Mouse (Mus musculus) brain, adult 2 months (tissue): ENCODE data around the gene Gm5678.
A peak's percentile ranks its signal among the peaks of the same experiment; 100 is the strongest.

ENCODE experiments used
- DNase-seq: peaks from one replicate; pipeline ENCODE4 v3.0.0; 2011; ENCODE audit warnings: low read depth, low spot score

Gm5678 gene

GRCm38 (mm10) chr16:93627761-93628400 is at the start of gene Gm5678:
Gene Gm5678 (plus strand): TSS chr16:93628097.
- peak; percentile 69 for DNase-seq

- DNase-seq, result no peak
Measured at GRCm38 (mm10) chr16:93578346-93579005, 49.4 kb upstream of the Gm5678 start.

- no peak for DNase-seq
Measured at GRCm38 (mm10) chr16:93581125-93581524, 46.8 kb upstream of the Gm5678 start.

GRCm38 (mm10) chr16:93584976-93585702 is 42.8 kb upstream of the Gm5678 start:
- peak; percentile 46 for DNase-seq

- no peak for DNase-seq
Measured at GRCm38 (mm10) chr16:93585703-93586205, 42.1 kb upstream of the Gm5678 start.

- DNase-seq, result no peak
Measured at GRCm38 (mm10) chr16:93586382-93586781, 41.5 kb upstream of the Gm5678 start.

- DNase-seq, result no peak
Measured at GRCm38 (mm10) chr16:93588281-93588680, 39.6 kb upstream of the Gm5678 start.

GRCm38 (mm10) chr16:93590915-93591314 is 37.0 kb upstream of the Gm5678 start:
- no peak for DNase-seq

GRCm38 (mm10) chr16:93591450-93592430 is 36.2 kb upstream of the Gm5678 start:
- DNase-seq, result no peak

- DNase-seq, result no peak
Measured at GRCm38 (mm10) chr16:93592711-93593110, 35.2 kb upstream of the Gm5678 start.

GRCm38 (mm10) chr16:93593406-93593805 is 34.5 kb upstream of the Gm5678 start:
- no peak for DNase-seq

- DNase-seq, result no peak
Measured at GRCm38 (mm10) chr16:93594448-93594847, 33.4 kb upstream of the Gm5678 start.

GRCm38 (mm10) chr16:93595766-93596165 is 32.1 kb upstream of the Gm5678 start:
- no peak for DNase-seq

GRCm38 (mm10) chr16:93596807-93597206 is 31.1 kb upstream of the Gm5678 start:
- DNase-seq, result no peak

GRCm38 (mm10) chr16:93597551-93597950 is 30.3 kb upstream of the Gm5678 start:
- DNase-seq, result no peak

GRCm38 (mm10) chr16:93599461-93599860 is 28.4 kb upstream of the Gm5678 start:
- DNase-seq, result no peak

GRCm38 (mm10) chr16:93603439-93604212 is 24.3 kb upstream of the Gm5678 start, which contains the start of gene Setd4:
Gene Setd4 (minus strand): TSS chr16:93604063.
- peak; percentile 98 for DNase-seq

GRCm38 (mm10) chr16:93604481-93604969 is 23.4 kb upstream of the Gm5678 start:
- peak; percentile 86 for DNase-seq

- DNase-seq, result no peak
Measured at GRCm38 (mm10) chr16:93605553-93605952, 22.3 kb upstream of the Gm5678 start, which contains the start of gene Cbr1. Gene Cbr1 (plus strand): TSS chr16:93605853.

GRCm38 (mm10) chr16:93606146-93606545 is 21.8 kb upstream of the Gm5678 start:
- no peak for DNase-seq
